Mouse (Mus musculus) spleen, adult 2 months (tissue): Measurements from ENCODE around the gene Aldh3b1. TPM values are rescaled to one million over a fixed set of nuclear protein-coding genes. Genes with fewer than 3 reads are reported as not detected.
A peak's percentile ranks its signal among the peaks of the same experiment; 100 is the strongest.

Source experiments
- DNase-seq, 2 experiments: peaks; one replicate each; pipeline versions ENCODE4 v3.0.0 to v3.0.0-alpha.2; 2012 to 2021; ENCODE audit warnings: low spot score in 2 of 2, low read depth in 1 of 2
- H3K27ac ChIP-seq: fragments of 200-500 bp; 2 replicates; pipeline ENCODE4 v1.5.1; 2012; ENCODE audit warnings: low read length, inconsistent platforms; ENCODE audit not compliant: insufficient read depth
- H3K27me3 ChIP-seq: fragments of 200-500 bp; 2 replicates; pipeline ENCODE4 v1.6.1; 2012; ENCODE audit warnings: mild to moderate bottlenecking, moderate library complexity, low read length, inconsistent platforms; ENCODE audit not compliant: control insufficient read depth, insufficient read depth
- H3K36me3 ChIP-seq: fragments of 200-500 bp; 2 replicates; pipeline ENCODE4 v1.6.1; 2012; ENCODE audit warnings: mild to moderate bottlenecking, low read length, inconsistent platforms; ENCODE audit not compliant: control insufficient read depth, insufficient read depth
- H3K4me1 ChIP-seq: fragments of 200-500 bp; 2 replicates; pipeline ENCODE4 v1.6.1; 2011; ENCODE audit warnings: inconsistent platforms; ENCODE audit not compliant: control insufficient read depth, insufficient read depth, insufficient read length
- H3K4me3 ChIP-seq: fragments of 200-500 bp; 2 replicates; pipeline ENCODE4 v1.5.1; 2011; ENCODE audit warnings: mild to moderate bottlenecking, inconsistent platforms; ENCODE audit not compliant: insufficient read depth, insufficient read length; ENCODE audit errors: extremely low read depth
- CTCF ChIP-seq: fragments of 200-500 bp; IDR thresholded peaks from 2 replicates; pipeline ENCODE4 v1.5.1; 2011; ENCODE audit warnings: mild to moderate bottlenecking, inconsistent platforms; ENCODE audit not compliant: insufficient read depth, insufficient read length, insufficient replicate concordance; ENCODE audit errors: extremely low read depth
- POLR2A ChIP-seq: fragments of 200-500 bp; IDR thresholded peaks from 2 replicates; pipeline ENCODE4 v1.6.1; 2011; ENCODE audit warnings: low read depth, low read length, inconsistent platforms
- WGBS: fragments of 180-500 bp; shearing (Covaris S2); methylation state at CpG from one replicate; pipeline ENCODE4 v1.1.7; 2018; 5-methylcytosine and 5-hydroxymethylcytosine counted together
- polyA plus RNA-seq: library from polyadenylated mRNA; depleted of rRNA; stranded (reverse); fragments of >200 nt; gene quantifications from 2 replicates; pipeline ENCODE4 v1.2.3, GENCODE M21; 2012

Gene Aldh3b1
- polyA plus RNA-seq, 1 experiment = 24.6 TPM

- TF ChIP-seq CTCF (no peak), POLR2A (peak; percentile 29; the same call in 1 of the 2 replicates)
- Histone ChIP-seq H3K36me3 (no peaks in the 10 kb centered on the region), H3K27me3 (no peaks in the 10 kb centered on the region), H3K4me3 (peak overlapping the region; percentile 53; the same call in 1 of the 2 replicates), H3K27ac (peak overlapping the region; percentile 81), H3K4me1 (peaks cover 36% of the 10 kb centered on the region; the same call in 1 of the 2 replicates)
- DNase-seq = no peak
- 35% methylated on average over 21 of the region's 21 CpGs for WGBS
Measured at GRCm38 (mm10) chr19:3930262-3931057, 852 bp upstream of the Aldh3b1 start.

- TF ChIP-seq CTCF (no peak), POLR2A (no peak)
- Histone ChIP-seq H3K27me3 (no peaks in the 10 kb centered on the region), H3K27ac (peak overlapping the region; percentile 81), H3K36me3 (no peaks in the 10 kb centered on the region), H3K4me1 (peaks cover 37% of the 10 kb centered on the region), H3K4me3 (no peak overlapping the region)
- WGBS = 78% methylated on average over 4 of the region's 4 CpGs
- no peak for DNase-seq
Measured at GRCm38 (mm10) chr19:3928779-3929178, 829 bp downstream of the Aldh3b1 start.

- no peak overlapping the region for H3K4me3 ChIP-seq
- H3K36me3 ChIP-seq = no peaks in the 10 kb centered on the region
- H3K27me3 ChIP-seq = no peaks in the 10 kb centered on the region
- no peak for DNase-seq
- 85% methylated on average over 4 of the region's 4 CpGs for WGBS
- TF ChIP-seq POLR2A = no peak
- no peak for TF ChIP-seq CTCF
- H3K4me1 ChIP-seq = peaks cover 42% of the 10 kb centered on the region
- H3K27ac ChIP-seq = no peak overlapping the region
Measured at GRCm38 (mm10) chr19:3927989-3928388, 1.6 kb downstream of the Aldh3b1 start.

GRCm38 (mm10) chr19:3926685-3927084 is 2.9 kb downstream of the Aldh3b1 start:
- 66% methylated on average over 6 of the region's 6 CpGs for WGBS
- DNase-seq = no peak
- H3K4me1 ChIP-seq = peaks cover 48% of the 10 kb centered on the region
- H3K4me3 ChIP-seq = no peak overlapping the region
- TF ChIP-seq CTCF = no peak
- no peak for TF ChIP-seq POLR2A
- no peaks in the 10 kb centered on the region for H3K36me3 ChIP-seq
- no peaks in the 10 kb centered on the region for H3K27me3 ChIP-seq
- H3K27ac ChIP-seq = no peak overlapping the region

- no peaks in the 10 kb centered on the region for H3K27me3 ChIP-seq
- no peaks in the 10 kb centered on the region for H3K36me3 ChIP-seq
- H3K27ac ChIP-seq = no peak overlapping the region
- DNase-seq = no peak
- no peak overlapping the region for H3K4me3 ChIP-seq
- TF ChIP-seq CTCF (no peak), POLR2A (no peak)
- 53% methylated on average over 3 of the region's 3 CpGs for WGBS
- H3K4me1 ChIP-seq = peaks cover 46% of the 10 kb centered on the region
Measured at GRCm38 (mm10) chr19:3926279-3926678, 3.3 kb downstream of the Aldh3b1 start.

GRCm38 (mm10) chr19:3925859-3926258 is 3.7 kb downstream of the Aldh3b1 start:
- TF ChIP-seq CTCF (no peak), POLR2A (no peak)
- Histone ChIP-seq H3K36me3 (no peaks in the 10 kb centered on the region), H3K27me3 (no peaks in the 10 kb centered on the region), H3K27ac (no peak overlapping the region), H3K4me1 (peaks cover 44% of the 10 kb centered on the region), H3K4me3 (no peak overlapping the region)
- 90% methylated on average over 6 of the region's 6 CpGs for WGBS
- no peak for DNase-seq

GRCm38 (mm10) chr19:3924868-3925267 is 4.7 kb downstream of the Aldh3b1 start:
- peaks cover 37% of the 10 kb centered on the region for H3K4me1 ChIP-seq
- no peak overlapping the region for H3K4me3 ChIP-seq
- TF ChIP-seq CTCF (no peak), POLR2A (no peak)
- H3K27ac ChIP-seq = no peak overlapping the region
- WGBS = 90% methylated on average over 7 of the region's 7 CpGs
- no peaks in the 10 kb centered on the region for H3K27me3 ChIP-seq
- DNase-seq = no peak
- H3K36me3 ChIP-seq = no peaks in the 10 kb centered on the region
